Mouse (Mus musculus): Measurements from ENCODE around the gene G6pd2.

The G6pd2 gene

GRCm38 (mm10) chr5:61808516-61808915 is at the start of gene G6pd2:
G6pd2 (plus strand) TSS chr5:61808816.
- DNase-seq (ENCODE audit: low spot score in 2 of 2), result no peak

DNA sequence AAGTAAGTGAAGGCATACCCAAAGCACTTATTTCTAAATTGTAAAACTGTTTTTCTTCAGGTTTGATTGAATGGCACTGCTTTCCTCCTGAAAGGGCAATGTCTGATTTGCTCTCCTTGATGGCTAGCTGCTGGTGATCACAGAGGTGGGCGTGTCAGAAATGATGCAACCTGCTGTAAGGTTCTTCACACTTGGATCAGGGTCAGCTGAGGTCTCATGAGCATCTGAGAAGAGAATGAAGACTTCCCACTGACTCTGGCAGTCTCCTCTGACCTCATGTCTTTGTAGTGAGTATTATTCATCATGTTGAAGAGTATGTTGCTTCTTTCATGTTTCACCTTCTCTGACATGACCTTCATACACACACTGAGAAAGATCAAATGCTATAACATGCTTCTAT is 44.4 kb upstream of the G6pd2 start:
- no peak for DNase-seq (ENCODE audit: low spot score in 2 of 2)

DNA sequence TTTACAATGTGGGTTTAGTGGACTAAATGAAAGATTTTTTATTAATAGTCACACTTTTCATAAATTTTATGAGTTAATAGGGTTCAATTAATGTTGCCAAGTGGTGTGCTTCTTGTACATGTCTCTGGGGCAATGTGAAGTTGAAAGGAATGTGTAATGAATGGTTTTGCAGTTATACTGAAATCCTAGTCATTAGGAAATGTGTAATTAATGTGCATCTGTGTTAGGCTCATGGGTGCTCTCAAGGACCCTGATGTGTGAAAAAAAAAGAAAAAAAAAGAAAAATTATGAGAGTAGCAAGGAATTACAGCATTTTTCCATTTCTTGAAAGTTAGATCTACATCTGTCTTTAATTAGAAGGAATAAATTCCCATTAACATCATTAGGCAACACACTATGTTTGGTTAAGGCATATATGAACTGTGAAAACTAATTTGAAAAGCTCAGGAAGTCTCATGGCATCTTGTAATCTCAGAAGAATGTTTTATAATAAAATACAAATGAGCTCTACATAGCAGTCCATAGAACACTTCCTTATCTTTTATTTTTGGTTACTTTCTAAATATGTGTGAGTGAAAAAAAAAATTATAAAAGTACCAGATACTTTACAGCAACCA is 24.4 kb downstream of the G6pd2 start:
- DNase-seq (ENCODE audit: low spot score in 2 of 2), result no peak

GRCm38 (mm10) chr5:61843891-61844290 is 35.3 kb downstream of the G6pd2 start:
- no peak for DNase-seq (ENCODE audit: low spot score in 2 of 2)

All from heart, adult 9 months (tissue).